Mouse (Mus musculus): ENCODE data around the gene Adgrg5.

DNA sequence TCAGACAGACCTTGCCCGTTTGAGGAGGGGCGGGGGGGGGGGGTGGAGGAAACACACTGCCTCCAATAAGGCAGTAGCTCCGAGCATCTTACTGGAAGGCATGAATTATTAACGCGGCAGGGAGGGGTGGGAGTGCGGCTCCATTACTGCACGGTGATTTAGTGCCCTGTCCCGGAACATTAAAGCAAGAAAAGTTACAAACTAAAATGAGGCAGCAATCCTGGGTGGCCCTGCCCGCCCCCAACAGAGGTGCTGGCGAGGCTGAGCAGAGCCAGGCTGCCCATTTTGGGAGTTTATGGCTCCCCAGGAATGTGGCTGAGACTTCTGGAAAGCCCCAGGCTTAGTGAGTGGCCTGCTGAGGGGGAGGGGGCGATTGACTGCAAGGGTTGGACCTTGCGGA, 19.8 kb upstream of the Adgrg5 start:
- TF ChIP-seq POLR2A (IDR thresholded peaks at IDR 0.05; ENCODE audit: borderline replicate concordance, insufficient read depth, low read length) (no peak), CTCF (IDR thresholded peaks at IDR 0.05; ENCODE audit: borderline replicate concordance, insufficient read depth, low read depth, low read length) (no peak)
